Mouse (Mus musculus): Measurements from ENCODE around the gene Sh3kbp1. TPM values are rescaled to one million over a fixed set of nuclear protein-coding genes. Genes with fewer than 3 reads are reported as not detected.

Sh3kbp1 gene
- polyA plus RNA-seq, 2 experiments from 2014 or later, result 330 to 401 TPM

- peak; percentile 56 for ATAC-seq
Observed at GRCm38 (mm10) chrX:159678320-159678835, 51.3 kb downstream of the Sh3kbp1 start.

- no peak for ATAC-seq
Observed at GRCm38 (mm10) chrX:159685521-159685920, 58.4 kb downstream of the Sh3kbp1 start.

DNA sequence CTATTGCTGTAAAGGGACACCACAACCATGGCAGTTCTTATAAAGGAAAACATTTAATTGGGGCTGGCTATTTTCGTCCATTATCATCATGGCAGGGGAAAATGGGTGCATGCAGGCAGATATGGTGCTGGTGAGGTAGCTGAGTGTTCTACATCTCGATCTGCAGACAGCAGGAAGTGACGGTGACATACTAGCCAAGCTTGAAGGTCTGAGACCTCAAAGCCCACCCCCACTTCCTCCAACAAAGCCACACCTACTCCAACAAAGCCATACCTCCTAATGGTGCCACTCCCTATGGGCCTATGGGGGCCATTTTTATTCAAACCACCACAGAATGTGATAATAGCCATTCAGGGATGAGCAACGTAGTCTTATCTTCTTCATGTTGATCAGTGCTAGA is 59.8 kb downstream of the Sh3kbp1 start:
- peak; percentile 87 for ATAC-seq

- no peak for ATAC-seq
Observed at GRCm38 (mm10) chrX:159688698-159689097, 61.6 kb downstream of the Sh3kbp1 start.

DNA sequence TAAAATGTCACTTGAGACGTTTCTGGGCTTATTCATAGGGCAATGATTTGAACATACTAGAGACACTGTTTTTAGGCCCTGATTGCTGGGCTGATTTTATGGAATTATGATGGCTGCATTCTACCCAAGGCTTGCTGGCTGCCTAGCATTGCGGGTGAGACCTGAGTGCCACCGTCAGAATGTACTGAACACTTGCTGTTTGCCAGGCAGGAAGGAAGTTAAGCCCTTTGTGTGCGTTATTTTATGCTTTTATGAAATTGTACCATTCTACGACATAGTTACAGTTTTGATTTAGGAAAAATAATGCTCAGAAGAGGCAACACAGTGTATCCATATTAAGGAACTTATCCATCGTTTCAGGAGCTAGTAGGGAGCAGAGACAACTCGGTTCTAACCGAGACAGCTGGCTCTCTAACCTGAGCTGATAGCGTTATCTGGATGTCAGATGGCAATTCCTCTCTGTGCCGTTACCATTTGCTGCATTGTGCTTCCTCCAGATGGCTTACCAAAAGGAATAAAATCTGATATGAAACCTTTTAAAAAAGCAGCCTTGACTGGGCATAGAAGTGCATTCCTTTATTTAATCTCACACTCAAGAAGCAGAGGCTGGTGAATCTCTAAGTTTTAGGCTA is 62.8 kb downstream of the Sh3kbp1 start:
- ATAC-seq, result peak; percentile 52

DNA sequence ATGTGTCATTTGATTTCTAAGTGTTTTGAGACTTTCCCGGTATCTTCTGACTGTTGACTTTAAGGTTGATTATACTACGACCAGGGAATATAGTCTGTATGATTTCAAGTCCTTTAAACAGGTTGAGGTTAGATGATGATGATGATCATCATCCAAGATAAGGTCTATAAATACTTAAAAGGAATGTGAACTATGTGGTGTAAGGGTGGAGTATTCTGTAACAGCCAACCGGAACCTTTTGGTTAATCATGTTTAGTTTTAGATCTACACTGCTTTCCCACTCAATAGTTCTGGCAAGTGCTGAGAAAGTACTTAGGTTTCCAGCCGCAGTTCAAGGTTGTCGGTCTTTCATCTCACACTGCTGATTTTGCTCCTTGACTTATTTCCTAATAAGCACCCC is 66.1 kb downstream of the Sh3kbp1 start:
- ATAC-seq, result peak; percentile 19

DNA sequence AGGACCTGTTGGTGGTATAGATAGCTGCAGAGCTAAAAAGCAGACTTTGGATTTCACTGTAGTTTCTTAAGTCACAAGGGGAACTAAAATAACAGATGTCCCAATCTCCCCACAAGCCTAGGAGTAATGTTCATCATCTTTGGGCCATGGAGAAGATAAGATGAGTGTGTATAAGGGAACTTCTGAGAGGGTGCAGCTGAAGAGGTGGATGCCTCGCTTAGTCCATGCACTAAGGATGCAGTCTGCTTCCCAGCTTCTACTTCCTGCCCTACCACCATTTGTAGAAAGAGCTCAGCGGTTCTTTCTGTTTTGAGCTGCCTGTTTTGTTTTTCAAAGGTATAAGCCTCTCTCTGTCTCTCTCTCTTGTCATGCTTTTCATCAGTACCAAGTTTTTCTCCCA is 69.5 kb downstream of the Sh3kbp1 start:
- peak; percentile 53 for ATAC-seq

DNA sequence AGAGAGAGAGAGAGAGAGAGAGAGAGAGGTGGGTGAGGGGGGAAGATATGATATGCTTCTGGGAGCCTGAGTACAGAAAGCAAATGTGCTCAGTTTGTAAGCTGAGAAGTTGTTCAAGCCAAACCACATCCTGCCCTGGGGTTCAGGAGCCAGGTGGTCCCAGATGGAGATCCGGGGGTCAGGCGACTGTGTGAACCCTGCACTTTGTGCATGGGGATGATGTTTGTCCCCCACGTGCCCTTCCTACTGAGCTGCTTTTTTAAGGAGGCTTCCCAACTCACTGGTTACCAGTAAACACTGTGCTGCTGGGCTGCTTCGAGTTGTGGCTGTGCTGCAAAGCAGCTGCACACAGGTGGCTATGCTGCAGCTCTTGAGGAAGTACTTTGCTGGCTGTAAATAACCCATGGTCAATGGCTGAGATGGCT is 70.0 kb downstream of the Sh3kbp1 start:
- peak; percentile 78 for ATAC-seq

DNA sequence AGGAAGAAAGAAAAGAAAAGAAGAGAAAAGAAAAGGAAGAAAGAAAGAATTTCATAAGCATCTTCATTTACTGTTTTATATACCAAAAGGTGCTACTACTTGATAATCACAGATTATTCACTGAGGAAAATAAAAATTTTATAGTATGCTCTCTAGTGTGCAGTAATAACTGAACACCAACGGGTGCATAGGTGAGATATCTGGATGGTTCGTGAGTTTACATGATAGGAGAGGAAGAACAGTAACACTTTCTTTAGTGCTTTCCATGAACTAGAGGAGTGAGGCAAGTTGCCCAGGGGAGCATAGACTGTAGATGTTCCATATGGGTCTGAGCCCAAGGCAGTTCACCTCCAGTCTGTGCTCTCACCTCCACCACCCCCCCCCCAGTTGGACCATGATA is 75.8 kb downstream of the Sh3kbp1 start:
- no peak for ATAC-seq

DNA sequence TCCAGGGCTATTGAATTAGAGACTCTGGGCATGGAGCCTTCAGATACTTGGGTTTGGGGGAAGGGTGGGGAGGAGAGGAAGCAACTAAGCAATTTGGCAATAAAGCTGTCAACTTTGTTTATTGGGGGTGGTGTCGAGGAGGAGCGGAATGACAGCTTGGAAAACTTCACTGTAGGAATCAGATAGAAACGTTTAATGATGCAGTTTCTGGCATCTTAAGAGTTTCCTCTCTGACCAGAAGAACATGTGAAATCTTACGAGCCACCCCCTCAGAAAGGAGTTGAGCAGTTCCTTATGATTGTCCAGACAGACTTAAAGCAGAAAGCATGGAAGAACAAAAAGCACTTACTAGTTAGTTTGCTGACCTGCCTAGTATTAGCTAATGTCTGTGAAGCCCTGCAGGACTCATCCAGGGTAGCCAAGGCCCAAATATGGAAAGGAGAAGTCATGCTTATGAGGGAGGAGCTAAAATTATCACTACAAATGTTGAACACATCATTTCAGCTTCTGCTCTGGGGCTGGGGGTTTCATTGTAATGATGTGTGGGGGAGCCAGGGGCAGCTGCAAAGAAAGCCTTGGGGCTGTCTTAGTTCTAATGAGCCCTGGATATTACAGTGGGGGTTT is 77.4 kb downstream of the Sh3kbp1 start:
- ATAC-seq, result no peak

DNA sequence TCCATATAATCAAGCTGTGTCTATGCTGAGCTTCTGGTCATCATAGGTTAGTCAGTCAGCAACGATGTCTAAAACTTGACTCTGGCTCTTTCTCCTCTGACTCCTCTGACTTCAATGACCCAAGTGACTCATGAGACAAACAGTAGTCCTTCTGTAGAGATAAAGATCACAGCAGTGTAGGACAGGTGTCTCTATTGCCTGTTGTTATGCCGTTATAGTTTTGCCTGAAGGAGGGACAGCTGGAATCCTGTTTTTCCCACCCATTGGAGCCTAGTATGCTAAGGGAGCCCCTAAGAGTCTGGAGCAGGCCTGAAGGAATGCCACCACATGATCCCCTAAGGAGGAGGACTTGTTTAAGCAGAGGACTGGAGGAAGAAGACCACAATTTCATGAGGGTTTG is 78.3 kb downstream of the Sh3kbp1 start:
- ATAC-seq, result no peak

- peak; percentile 78 for ATAC-seq
Observed at GRCm38 (mm10) chrX:159708076-159708830, 81.2 kb downstream of the Sh3kbp1 start.

- no peak for ATAC-seq
Observed at GRCm38 (mm10) chrX:159709296-159709695, 82.2 kb downstream of the Sh3kbp1 start.

- peak; percentile 49 for ATAC-seq
Observed at GRCm38 (mm10) chrX:159711070-159712029, 84.3 kb downstream of the Sh3kbp1 start.

DNA sequence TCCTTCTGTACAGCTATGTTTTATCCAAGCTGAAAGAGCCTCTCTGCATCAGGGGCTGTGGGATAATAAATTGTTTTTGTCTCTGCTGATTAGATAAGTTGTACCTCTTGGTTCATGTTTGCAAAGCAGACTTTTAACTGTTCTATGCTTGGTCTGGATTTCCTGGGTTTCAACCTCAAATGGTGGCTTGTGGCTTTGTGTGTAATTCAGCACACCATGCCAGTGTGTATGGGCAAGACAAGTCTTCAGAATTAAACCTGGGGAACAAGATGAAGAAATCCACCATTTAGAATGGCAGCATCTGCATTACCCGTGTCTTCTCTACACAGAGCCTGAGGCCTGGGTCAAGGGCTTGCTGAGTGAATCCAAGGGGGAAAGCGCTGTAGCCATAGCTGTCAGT is 86.1 kb downstream of the Sh3kbp1 start:
- no peak for ATAC-seq

GRCm38 (mm10) chrX:159721390-159721789 is 94.3 kb downstream of the Sh3kbp1 start:
- peak; percentile 73 for ATAC-seq

DNA sequence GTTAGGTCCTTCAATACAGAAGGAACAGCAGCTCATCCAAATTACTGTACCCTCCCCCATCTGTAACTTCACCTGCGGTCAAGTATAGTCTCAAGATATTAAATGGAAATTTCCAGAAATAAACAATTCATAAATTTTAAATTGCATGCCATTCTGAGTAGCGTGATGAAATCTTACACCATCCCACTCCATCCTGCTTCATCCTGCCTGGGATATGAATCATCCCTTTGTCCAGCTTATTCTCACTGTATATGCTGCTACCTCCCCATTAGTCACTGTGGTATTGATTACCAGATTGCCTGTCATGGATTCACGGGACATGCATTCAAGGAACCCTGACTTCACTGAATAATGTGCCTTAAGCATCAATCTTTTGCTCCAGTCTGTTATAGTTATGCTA is 104.3 kb downstream of the Sh3kbp1 start:
- no peak for ATAC-seq

GRCm38 (mm10) chrX:159732845-159733244 is 105.8 kb downstream of the Sh3kbp1 start:
- ATAC-seq, result peak; percentile 37

DNA sequence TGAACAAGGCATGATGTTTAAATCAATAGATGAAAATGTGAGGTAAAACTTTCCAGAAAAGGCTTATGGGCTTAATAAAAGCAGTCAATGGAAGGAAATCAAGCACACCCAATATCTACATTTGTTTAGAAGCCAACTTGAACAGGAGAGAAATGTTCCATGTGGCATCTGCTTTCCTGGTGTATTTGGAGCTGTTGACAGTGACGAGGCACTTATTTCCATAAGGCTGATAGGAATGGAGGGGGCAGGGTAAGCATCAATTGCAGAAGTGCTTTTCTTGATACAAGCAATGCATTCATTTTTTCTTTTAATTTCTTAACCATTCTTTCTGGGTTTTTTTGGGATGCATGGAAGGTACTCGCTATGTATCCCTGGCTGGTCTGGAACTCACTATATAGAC is 106.9 kb downstream of the Sh3kbp1 start:
- no peak for ATAC-seq

DNA sequence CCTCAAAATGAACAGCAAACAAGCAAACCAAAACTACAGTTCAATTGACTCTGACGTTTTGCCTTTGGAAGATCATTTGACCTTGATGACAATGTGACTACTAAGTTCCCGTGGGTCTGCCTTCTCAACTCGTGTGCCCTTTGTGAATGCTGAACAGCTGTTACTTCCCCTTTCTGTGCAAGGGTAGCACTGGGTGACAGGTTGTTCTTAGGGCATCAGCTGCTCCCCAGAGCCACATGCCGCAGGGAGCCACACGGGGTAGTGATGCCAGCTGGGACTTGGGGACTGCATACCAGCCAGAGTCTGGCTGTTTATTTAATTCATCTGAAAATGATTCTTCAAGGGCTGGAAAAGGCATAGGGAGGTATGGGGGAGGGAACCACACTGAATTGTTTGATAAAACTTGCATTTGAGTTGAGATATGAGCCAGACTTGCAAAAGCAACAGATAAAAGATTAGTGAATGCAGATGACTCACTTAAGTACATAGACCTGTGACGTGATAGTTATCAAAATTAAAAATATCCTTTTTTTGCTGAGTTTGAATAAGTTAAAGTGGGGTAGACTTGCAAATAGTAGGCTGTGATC is 108.5 kb downstream of the Sh3kbp1 start:
- ATAC-seq, result peak; percentile 46

DNA sequence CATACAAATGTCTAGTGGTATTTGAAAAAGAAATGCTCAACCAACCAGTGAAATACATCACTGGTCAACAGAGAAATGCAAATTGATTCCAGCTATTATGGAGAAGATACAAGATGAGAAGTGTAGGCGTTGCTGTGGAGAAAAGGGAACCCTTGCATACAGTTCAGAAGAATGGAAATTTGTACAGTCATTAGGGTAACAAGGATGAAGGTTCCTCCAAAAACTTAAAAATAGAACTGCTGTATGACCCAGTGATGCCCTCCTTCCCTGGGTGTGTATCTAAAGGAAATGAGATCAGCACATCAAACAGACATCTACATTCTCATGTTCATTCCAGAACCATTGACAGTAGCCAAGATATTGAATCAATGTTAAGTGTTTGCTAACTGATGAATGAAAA is 110.3 kb downstream of the Sh3kbp1 start:
- no peak for ATAC-seq

- ATAC-seq, result no peak
Observed at GRCm38 (mm10) chrX:159744035-159744434, 117.0 kb downstream of the Sh3kbp1 start.
